In the genomic region with DNA sequence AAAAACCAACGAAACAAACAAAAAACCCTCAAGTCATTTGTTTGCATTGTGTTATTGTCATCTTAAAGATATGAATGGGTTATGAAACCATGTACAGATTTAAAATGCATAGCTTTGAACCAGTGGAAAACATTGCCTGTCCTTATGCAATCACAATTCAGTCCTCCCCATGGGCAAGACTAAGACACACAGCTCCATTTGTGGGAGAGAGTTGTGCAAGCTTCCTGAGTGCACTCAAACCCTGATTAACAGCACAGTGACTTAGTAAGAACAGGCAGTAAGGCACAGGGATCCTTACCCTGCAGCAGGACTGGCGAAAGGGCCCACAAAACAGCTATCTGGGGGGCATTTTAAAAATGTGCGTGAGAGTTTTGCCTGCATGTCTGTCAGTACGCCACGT, we compare ENCODE assay signal across 16 mouse cellular contexts.
"Had no signal": no experiment of that assay in that cellular context is flagged by ENCODE, and none has a peak within 500 bp of the region (broad histone marks: within the 10 kb centered on the region; RNA-seq: fewer than 3 reads in every experiment).

No protein-coding gene starts in this region.

- H3K27ac ChIP-seq: kidney, postnatal 0 days; limb, embryonic 12.5 days; liver, embryonic 13.5 days; macrophage; midbrain, embryonic 13.5 days; stomach, postnatal 0 days had no signal

- H3K36me3 ChIP-seq: limb, embryonic 12.5 days; liver, embryonic 13.5 days; midbrain, embryonic 13.5 days had no signal

- DNase-seq: kidney, adult 11 months; kidney, adult 9 months; kidney, postnatal 36 days; layer of hippocampus, adult 9-11 months; liver; liver, embryonic 13.5 days; liver, postnatal 0 days; right cerebral cortex, adult 18-20 months; right cerebral cortex, postnatal 25 days; thymus, adult 18-20 months; thymus, postnatal 25 days had no signal

- H3K4me3 ChIP-seq: limb, embryonic 12.5 days; liver, embryonic 13.5 days; midbrain, embryonic 13.5 days had no signal

- ATAC-seq: liver, postnatal 0 days; midbrain, embryonic 13.5 days had no signal

- H3K9me3 ChIP-seq: limb, embryonic 12.5 days; liver, embryonic 13.5 days; midbrain, embryonic 13.5 days had no signal

- H3K27me3 ChIP-seq: limb, embryonic 12.5 days; liver, embryonic 13.5 days; midbrain, embryonic 13.5 days had no signal

- H3K4me1 ChIP-seq: limb, embryonic 12.5 days; liver, embryonic 13.5 days had no signal
